Mouse (Mus musculus) urinary bladder, adult 2 months (tissue): Measurements from ENCODE around the gene Stard3. TPM values are rescaled to one million over a fixed set of nuclear protein-coding genes. Genes with fewer than 3 reads are reported as not detected.
"Not testable (repeated sequence)": the region's sequence is repeated elsewhere in the genome, so short reads cannot be mapped to it uniquely, and the experiment has no call there.

ENCODE experiments used
- DNase-seq: peaks from one replicate; pipeline ENCODE4 v3.0.0; 2022; ENCODE audit warnings: low spot score
- polyA plus RNA-seq: library from polyadenylated mRNA; depleted of rRNA; stranded (reverse); fragments of >200 nt; gene quantifications from 2 replicates; pipeline ENCODE4 v1.2.3, GENCODE M21; 2012

Stard3 gene
- polyA plus RNA-seq, 1 experiment: 45.8 TPM

DNA sequence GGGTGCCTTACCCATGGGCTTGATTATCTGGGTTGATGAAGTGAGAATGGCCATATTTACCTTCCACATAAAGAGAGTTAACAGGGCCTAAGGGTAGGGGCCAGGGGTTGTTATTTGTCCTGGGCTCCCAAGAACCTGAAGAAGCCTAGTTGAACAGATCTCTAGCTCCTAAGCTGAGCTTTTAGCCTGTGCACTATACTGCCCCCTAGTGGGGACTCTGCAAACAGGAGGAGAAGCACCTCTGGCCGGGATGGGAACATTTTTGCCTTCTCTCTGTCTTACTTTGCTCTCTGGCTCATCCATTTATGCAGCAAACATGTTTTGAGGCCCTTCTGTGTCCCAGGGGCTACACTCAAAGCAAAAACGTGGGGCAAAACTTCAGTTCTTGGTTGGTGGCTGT lies 14.2 kb downstream of the Stard3 start:
- no peak for DNase-seq

DNA sequence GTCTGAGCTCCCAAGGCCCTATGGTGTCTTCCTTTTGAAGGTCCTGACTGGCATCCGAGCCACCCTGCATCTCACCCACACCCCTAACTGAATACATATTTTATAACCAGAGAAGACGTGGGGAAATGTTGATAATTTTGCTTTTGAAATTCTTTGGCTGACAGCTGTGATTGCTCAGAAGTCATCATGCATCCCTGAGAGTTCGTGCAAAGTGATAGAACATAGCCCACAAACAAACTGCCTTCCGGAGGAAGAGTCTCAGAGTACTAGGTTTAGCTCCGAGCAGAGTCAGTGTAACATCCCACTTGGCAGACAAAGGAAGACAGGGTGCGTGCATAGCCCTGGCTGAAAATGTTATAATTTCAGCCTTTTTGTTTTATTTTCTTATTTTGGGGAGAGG lies 15.1 kb downstream of the Stard3 start:
- DNase-seq: no peak

DNA sequence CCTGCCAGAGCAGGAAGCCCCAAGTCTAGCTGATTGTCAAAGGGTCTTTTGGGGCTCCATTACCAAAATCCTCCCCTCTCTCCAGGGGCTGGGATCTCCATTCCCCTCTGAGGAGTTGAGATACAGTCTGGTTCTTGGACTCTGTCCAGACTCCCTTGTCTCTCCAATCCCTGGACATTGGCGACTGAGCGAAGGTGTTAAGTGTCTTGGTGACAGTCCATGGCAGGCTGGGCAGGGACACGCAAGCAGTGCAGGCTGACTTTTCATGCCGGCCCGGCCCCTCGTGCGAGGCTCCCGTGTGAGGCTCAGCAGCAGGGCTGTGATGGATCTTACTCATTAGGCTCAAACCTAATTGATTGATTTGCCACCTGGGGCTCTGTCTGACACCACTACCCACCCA lies 16.1 kb downstream of the Stard3 start:
- no peak for DNase-seq

DNA sequence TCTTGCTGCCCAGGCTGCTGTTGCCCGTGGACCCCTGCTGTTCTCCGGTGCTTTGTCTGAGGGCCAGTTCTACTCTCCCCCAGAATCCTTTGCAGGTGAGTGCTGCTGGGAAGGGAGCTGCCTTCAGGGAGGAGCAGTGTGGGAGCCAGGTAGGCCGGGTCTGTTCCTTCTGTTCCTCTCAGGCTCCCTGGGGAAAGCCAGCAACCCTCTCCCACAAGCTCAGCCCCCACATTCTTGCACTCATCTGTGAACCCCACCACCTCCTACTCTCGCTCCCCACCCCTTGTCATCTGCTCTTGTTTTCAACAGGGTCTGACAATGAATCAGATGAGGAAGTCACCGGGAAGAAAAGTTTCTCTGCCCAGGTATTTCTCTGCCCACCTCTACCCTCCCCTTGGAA lies 18.6 kb downstream of the Stard3 start:
- DNase-seq: no peak

DNA sequence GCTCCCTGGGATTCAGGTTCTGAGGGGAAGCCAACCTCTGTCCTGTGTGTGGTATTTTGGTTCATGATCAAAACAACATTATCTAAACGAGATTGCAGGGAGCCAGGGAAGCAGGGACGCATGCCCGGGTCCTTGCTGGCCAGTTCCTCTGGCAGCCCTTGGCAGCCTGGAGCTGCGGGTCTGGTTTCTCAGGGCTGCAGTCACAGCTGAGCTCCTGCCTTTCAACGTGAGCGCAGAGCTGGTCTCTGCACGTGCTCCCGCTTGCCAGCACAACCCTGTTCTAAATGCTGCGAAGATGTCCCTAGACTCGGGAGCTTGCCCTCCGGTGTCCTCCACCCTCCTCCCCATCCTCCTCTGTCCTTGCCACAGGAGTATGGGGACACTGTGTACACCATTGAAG lies 19.6 kb downstream of the Stard3 start:
- no peak for DNase-seq

DNA sequence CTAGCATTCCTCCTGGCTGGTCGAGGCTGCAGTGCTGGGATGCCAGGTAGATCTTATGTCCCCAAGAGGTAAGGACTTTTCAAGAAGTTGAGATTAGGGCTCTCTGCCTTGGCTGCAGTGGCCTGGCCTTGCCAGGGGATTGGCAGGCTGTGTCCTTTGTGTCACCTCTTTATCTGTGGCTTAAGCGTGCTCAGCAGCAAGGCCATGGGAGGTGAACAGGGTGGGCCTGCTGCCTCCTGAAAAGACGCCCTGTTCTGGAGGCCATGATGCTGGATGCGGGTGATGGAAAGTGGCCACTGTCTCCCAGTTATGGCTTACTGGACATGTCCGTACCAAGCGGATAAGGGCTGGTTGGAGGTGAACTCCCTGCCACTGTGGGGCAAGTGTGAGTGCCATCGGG lies 21.2 kb downstream of the Stard3 start:
- no peak for DNase-seq

DNA sequence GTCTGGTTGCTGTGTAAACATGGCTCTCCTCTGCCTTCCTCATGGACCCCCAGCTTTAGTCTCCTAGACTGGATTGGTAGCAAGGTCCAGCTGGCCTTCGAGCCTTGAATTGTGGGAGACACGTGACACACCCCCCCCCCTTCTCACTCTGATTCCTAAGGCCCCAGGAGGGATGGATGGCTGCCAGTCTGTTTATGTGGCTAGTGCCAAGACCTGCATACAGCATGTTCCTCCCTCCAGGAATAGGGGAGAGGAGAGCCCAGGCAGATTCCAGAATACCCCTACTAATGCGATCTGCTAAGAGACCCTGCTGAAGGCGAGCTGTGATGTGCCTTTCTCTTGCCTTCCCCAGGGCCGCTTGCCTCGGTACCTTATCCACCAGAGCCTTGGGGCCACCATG lies 21.9 kb downstream of the Stard3 start:
- no peak for DNase-seq

DNA sequence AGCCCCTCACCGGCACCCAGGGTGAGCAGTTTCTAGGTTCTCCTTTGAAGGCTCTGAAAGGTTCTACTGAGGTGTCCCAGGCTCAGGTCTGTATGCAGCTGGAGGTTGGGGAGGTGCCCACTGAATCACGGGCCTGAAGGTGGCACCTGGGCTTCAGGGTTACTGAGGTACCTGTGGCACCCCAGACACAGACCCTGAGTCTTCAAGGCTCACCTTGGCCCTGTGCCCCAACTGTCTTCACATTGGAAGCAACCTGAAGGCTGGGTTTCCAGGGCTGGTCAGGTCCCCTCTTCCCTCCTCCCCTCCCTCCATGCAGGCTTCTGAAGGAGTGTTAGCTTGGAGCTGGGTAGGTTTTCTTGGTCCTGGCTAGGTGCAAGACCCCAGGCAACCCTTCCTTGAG lies 23.5 kb downstream of the Stard3 start:
- DNase-seq: no peak

DNA sequence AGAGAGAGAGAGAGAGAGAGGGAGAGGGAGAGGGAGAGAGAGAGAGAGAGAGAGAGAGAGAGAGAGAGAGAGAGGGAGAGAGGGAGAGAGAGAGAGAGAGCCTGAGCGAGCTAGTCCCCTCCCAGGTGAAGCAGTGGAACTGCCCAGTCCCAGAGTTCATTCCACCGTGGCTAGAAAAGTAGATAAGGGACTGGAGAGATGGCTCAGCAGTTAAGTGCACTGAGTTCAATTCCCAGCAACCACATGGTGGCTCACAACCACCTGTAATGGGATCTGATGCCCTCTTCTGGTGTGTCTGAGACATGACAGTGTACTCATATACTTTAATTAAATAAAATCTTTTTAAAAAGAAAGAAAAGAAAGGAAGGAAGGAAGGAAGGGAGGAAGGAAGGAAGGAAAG lies 24.2 kb downstream of the Stard3 start:
- not testable (repeated sequence) for DNase-seq

DNA sequence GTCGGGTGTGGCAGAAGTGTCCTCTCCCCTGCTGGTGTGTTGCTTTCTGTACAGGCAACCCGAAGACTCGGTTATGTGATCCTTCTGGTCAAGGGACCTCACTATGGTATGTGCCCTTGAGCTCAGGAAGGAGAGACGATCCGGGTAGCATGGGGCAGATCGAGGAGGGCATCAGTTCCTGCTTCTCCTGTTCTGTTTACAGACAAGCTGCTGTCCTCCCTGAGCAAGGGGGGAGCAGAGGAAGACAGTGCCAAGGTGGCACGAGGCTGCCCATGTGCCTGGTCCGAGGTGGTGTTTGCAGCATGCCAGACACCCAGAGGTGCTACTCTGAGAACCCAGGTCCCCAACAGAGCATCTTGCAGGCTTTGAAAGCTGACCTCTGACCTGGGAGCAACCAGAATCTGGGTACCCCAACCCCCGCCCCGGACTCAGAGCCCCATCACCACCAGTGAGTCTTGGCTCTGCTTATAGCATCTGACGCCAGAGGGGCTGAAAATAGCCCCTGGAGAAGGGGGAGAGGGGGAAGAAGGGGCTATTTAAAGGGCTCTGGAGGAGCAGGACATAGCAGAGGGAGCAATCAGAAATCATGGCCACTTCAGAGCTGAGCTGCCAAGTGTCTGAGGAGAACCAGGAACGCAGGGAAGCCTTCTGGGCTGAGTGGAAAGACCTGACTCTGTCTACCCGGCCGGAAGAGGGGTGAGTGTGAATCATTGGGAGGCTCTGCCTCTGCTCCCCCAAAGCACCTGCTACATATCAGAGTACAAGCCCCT lies 25.3 kb downstream of the Stard3 start, which contains the start of gene Tcap:
Gene Tcap, plus strand, starts transcription at position 551 of the 770 bp plus-strand sequence.
- DNase-seq: no peak

DNA sequence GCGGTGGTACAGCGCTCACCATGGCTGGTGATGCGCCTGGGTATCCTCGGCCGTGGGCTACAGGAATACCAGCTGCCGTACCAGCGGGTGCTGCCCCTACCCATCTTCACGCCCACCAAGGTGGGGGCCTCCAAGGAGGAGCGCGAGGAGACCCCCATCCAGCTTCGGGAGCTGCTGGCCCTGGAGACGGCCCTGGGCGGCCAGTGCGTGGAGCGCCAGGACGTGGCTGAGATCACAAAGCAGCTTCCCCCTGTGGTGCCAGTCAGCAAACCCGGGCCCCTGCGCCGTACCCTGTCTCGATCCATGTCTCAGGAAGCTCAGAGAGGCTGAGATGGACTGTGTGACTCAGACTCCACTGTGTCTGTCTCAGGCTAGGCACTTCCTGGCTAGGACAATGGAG lies 26.0 kb downstream of the Stard3 start:
- DNase-seq: no peak

DNA sequence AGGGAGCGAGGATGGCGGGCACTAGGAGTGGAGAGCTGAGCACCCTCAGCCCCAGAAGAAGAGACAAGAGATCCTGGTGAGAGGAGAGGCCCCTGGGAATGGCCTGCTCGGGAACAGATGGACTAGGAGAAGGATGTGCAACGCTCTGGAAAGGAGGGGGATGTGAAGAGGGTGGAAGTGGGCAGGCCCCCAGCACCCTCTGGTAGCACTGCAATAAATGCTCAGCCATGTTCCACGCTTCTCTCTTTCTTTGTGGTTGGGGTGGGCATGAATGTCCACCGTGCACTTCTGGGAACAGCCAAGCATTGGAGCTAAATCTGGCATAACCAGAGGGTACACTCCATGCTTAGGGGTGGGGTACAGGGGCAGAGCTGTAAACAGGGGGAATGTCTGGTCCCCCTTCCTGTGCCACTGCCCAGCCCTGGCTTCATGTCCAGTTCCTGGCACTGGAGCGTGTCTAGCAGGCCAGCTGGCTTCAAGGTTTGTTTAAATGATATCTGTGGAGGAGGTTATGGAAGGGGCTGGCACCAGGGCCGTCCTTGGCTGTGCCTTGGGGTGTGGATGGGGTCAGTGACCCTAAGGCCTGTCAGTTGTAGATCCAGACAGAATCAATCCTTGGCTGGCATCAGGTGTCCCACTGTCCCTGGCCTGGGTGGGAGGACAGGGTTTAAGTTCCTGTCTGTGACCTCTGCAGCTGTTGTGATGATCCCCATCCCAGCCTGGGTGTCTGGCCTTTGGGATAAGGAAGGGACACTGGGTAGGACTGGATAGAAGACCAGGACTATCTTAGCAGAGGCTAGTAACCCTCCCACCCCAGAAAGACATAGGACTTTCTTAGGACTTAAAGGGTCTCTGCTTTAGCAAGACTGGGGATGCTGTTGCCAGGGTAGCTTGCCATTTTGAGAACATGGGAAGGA lies 26.8 kb downstream of the Stard3 start:
- no peak for DNase-seq

DNA sequence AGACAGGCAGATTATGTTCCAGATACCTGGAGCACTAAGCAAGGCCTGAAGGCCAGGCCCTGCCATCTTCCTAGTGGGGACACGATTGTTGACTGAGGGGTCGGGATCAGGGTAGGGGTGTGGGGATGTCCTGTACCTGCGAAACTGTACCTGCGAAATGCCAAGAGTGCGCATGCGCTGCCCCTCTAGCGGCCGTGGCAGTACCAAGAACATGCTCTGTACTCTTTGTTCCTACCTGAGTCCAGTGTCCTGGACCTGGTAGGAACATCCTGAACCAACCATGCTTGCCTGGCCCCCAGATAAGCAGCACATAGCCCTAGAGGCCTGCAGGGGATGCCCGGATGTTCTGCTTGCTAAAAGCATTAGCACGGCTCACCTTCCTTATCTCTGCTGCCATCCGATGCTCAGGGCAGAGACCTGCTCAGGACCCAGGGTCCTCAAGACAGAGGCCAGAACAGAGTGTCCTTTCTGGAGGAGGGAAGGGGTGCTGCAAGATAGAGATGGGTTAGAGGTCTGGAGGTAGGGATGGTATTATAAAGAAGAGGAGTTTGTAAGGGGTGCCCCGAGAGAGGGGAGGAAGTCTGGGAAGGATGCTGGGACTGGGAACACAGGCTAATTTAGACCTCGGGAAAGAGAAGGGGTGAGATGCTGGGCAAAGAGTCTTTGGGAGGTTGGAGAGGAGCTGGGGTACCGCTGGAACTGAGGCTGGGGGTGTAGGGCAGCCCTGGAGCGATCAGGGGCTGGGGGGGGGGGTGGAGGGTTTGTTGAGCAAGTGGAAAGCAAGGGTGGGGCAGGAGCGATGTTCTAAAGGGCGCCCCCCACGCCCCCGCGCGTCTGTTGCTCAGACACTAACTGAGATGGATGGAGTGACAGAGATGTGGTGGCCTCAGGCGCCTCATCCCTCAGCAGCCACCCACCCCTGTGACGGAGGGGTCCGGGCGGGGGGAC lies 27.7 kb downstream of the Stard3 start, which contains the start of gene Pnmt:
Gene Pnmt, plus strand, starts transcription at position 813 of the 948 bp plus-strand sequence.
- DNase-seq: no peak

DNA sequence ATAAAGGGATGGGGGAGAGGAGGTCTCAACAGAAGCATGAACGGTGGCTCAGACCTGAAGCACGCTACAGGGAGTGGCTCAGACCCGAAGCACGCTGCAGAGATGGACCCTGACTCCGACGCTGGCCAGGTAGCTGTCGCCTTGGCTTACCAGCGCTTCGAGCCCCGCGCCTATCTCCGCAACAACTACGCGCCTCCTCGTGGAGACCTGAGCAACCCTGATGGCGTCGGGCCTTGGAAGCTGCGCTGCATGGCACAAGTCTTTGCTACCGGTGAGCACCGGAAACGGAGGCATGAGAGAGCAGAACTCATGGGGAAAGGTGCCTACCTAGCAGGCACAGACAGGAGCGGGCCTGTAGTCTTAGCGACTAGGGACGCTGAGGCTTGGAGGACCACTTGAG lies 28.4 kb downstream of the Stard3 start:
- DNase-seq: no peak

DNA sequence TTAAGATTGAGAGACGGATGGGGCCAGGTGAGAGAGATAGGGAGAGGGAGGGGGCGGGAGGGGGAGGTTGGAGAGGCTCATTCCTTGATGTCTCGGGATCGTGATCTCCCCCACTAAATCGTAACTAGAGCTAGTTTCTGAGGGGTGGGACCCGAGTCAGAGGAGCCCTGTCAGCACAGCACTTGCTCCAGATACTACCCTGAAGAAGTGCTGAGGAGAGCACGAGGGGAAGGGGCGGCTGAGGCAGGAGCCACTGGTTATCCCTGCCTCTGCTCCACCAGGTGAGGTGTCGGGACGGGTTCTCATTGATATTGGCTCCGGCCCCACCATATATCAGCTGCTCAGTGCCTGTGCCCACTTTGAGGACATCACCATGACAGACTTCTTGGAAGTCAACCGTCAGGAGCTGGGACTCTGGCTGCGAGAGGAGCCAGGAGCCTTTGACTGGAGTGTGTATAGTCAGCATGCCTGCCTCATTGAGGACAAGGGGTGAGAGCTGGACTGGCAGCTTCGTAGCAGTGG lies 28.9 kb downstream of the Stard3 start:
- no peak for DNase-seq

DNA sequence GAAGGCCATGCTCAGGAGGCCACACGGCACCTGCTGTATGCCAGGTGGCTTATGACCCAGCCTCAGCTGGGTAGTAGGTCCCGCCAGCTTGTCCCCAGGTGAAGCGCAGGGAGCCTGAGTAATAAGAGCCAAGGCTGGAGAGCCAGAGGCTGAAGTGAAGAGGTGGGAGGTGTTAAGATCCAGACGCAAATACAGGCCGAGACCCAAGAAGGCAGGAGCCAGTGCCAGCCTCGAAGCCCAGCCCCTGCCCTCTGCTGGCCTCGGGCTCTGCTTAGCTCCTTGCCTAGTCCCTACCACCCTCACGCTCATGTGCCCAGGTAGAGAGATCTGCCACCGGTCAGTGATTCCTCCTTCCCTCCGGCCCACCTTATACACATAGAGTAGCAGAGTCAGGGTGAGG lies 30.1 kb downstream of the Stard3 start:
- no peak for DNase-seq

DNA sequence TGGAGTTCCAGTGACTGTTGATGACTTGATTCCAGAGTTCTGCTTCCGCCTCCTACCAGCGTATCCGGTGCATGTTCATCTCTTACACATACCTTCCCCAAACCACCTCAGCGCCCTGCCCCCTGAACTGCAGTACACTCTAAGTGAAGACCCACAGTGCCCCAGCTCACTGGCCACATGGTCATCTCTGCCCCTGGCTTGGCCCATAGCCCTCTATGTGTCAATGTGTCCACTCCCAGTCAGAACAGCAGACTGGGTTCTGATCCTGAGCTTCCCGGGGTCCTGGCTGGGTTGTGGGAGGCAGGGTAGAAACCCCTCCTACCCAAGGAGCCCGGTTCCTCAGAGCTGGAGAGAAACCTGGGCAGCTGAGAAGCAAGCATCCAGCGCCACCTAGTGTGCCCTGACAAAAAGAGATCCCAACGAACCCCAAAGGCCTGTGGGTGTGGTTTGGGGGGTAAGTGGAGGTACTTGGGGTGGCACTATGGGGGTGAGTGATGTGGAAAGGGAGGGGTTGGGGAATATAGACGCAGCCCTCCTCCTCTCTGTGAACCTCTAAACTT lies 31.1 kb downstream of the Stard3 start:
- no peak for DNase-seq

DNA sequence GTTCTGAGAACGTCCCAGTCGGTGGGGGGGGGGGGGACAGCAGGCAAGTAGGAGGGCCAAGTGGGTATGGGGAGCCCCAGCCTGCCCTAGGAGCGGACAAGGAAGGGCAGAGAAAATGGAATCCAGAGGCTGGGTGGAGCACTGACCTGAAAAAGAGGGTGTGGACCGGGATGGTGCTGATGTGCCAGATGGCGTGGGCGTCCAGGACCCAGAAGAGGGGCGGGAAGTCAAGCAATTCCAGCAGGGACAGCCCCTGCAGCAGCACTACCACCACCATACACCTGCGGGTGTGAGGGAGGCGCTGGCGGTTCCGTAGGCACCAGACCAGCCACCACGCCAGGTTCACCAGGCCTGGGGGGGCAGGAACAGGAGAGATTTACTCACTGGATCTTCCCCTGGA lies 32.0 kb downstream of the Stard3 start:
- no peak for DNase-seq

DNA sequence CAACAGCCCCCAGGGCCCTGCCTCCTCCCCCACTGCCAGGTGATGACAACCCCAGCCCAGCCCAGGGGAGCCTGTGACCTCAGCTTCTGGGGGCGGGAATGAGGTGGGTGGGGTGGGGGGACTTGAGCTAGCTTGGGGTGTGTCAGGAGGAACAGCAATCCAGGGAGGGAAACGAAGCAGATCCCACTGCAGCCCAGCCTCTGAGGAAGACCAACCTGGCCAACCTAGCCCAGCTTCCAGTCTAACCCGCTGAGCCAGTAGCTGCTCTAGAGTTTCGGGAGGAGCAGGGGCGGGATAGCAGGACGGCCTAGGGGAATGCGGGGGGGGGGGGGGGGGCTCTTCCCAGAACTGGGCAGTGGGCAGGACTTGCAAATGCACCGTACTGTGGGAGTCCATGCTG lies 33.9 kb downstream of the Stard3 start:
- no peak for DNase-seq

DNA sequence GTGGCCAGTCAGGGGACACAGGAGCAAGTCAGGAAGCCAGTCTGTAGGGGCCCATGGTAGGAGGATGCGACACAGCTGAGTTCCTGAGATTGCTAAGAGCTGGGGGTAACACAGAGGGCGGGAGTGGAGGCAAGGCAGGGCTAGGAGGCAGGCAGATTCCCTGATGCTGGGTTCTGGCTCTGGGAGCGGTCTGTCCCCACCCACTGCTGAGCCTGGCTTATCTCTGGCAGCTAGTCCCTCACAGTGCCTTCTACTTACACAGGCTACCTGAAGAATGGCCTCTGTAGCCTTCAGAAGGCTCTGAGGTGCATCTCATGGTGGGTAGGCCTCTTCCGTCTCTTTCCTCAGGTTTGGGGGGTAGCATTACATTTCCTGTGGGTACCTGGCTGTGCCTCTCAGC lies 34.5 kb downstream of the Stard3 start:
- no peak for DNase-seq

DNA sequence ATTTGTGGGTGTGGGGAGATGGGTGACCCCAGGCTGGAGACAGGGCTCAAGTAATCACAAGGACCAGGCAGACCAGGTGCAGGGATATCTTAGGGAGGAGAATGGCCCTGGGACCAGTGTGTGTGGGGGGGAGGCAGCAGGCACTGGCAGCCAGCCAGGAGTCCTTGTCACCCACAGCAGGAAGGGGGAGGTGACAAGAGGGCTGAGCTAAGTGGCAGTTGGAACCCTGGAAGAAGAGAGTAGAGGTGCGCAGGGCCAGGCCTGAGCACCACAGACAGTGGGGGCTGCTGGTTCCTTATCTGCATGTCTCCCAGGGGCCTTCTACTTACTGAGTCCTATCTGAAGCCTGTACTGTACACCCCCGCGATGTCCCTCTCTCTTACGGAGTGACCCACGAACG lies 35.1 kb downstream of the Stard3 start:
- no peak for DNase-seq
